14 mouse cellular contexts compared by ENCODE assay signal in genomic region chr6:128043486-128043885, GRCm38 (mm10).
"Had no signal": no experiment of that assay in that cellular context is flagged by ENCODE, and none has a peak within 500 bp of the region (broad histone marks: within the 10 kb centered on the region; RNA-seq: fewer than 3 reads in every experiment).

No protein-coding gene starts in this region.

- ATAC-seq: liver, embryonic 12.5 days; midbrain, embryonic 13.5 days had no signal

- H3K27me3 ChIP-seq: limb, embryonic 15.5 days; neural tube, embryonic 12.5 days; stomach, embryonic 15.5 days had no signal

- H3K4me3 ChIP-seq: left cerebral cortex, adult 2 months; limb, embryonic 15.5 days; liver, embryonic 12.5 days; midbrain, embryonic 13.5 days; myocyte; neural tube, embryonic 12.5 days; stomach, embryonic 15.5 days had no signal

- H3K27ac ChIP-seq: left cerebral cortex, adult 2 months; limb, embryonic 15.5 days; liver, embryonic 12.5 days; midbrain, embryonic 13.5 days; neural tube, embryonic 12.5 days; stomach, embryonic 15.5 days had no signal

- H3K4me2 ChIP-seq: limb, embryonic 15.5 days; liver, embryonic 12.5 days; lung, embryonic 14.5 days; midbrain, embryonic 13.5 days; neural tube, embryonic 12.5 days; stomach, embryonic 15.5 days had no signal

- H3K36me3 ChIP-seq: limb, embryonic 15.5 days; liver, embryonic 12.5 days; midbrain, embryonic 13.5 days; neural tube, embryonic 12.5 days; stomach, embryonic 15.5 days had no signal

- H3K9me3 ChIP-seq: limb, embryonic 15.5 days; liver, embryonic 12.5 days; midbrain, embryonic 13.5 days; neural tube, embryonic 12.5 days; stomach, embryonic 15.5 days had no signal

- H3K9ac ChIP-seq: limb, embryonic 15.5 days; liver, embryonic 12.5 days; lung, embryonic 14.5 days; midbrain, embryonic 13.5 days; neural tube, embryonic 12.5 days; stomach, embryonic 15.5 days had no signal

- DNase-seq: kidney, postnatal 14 days; lung, embryonic 14.5 days; lung, postnatal 10 days; lung, postnatal 4 days; right cerebral cortex, postnatal 14 days; thymus, adult 2 months; thymus, postnatal 4 days had no signal
